Comparison of ENCODE assay signal across 9 mouse cellular contexts in the genomic region with DNA sequence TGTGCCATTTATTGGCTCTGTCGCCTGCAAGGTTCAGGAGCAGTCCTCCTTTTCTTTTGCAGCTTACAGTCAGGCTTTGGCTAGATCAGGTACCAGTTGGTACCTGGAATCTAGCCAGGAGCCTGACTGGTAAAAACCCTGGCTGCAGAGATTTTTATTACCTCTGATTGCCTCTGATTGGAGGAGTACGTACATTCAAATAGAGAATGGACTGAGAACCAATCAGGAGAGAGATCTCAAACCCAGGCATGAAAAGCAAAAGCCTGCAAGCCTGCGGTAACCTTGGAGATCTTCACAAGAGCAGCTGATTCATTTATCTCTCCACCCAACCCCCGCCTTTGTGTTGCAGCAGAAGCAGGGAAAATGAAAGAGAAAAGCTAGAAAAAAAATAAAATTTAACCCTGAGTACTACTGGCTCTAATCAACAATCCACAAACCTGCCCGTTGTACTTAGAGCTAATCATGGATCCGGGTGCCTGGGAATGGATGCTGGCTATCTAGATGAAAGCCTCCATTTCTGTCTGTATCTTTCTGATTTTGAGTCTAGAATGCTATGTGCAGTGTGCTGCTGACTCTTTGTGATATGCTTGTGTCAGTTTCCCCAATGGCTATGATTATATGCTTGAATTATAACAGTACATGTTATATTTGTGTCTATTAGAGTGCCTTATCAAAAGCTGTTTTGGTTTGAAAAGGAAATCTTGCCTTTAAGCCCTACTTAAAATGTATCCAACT.
A peak's percentile ranks its signal among the peaks of the same experiment; 100 is the strongest.
DNase-seq lines count a peak whose midpoint lies in the region; ATAC-seq and TF ChIP-seq lines count a peak whose summit lies in the region.
"Had no signal": no experiment of that assay in that cellular context is flagged by ENCODE, and none has a peak within 500 bp of the region (broad histone marks: within the 10 kb centered on the region; RNA-seq: fewer than 3 reads in every experiment).

No protein-coding gene starts in this region.

- peak overlapping the region; percentile 80 for H3K27ac ChIP-seq in left cerebral cortex, adult 2 months
- H3K27ac ChIP-seq: liver, embryonic 14.5 days had no signal

- no peak for ATAC-seq in inflammation-experienced regulatory T-cells, adult 6 months

- peak; percentile 28 for DNase-seq in adrenal gland, postnatal 10 days
- DNase-seq in cerebellum, postnatal 36 days = peak; percentile 73 to 83
- DNase-seq in frontal cortex, postnatal 36 days (ENCODE audit: low spot score in 2 of 2) = peak; percentile 59 to 82
- DNase-seq in left cerebral cortex, adult 2 months (ENCODE audit: extremely low spot score in 1 of 2, low spot score in 2 of 2) = peak; percentile 51 to 61
- DNase-seq in neural tube, embryonic 10.5 days (ENCODE audit: extremely low spot score, low spot score) = peak; percentile 19
- DNase-seq in gastrocnemius, postnatal 4 days (ENCODE audit: low spot score in 2 of 2) = no peak
- no peak for DNase-seq in thymus, adult 18-20 months

- intact Hi-C loops in left cerebral cortex, adult 2 months (cut with DNase I) = no loop called here

- TF ChIP-seq CTCF in left cerebral cortex, adult 2 months (IDR thresholded peaks at IDR 0.05) = no peak

- H3K4me3 ChIP-seq in left cerebral cortex, adult 2 months = 0 out of 2 replicates have a peak overlapping the region, but pooled peaks have one; percentile 13

Comparison
In these comparisons a context has a peak if more than half of its experiments do, and no peak if none do; other contexts are left out.
1. DNase-seq: peak in adrenal gland, postnatal 10 days (single experiment), cerebellum, postnatal 36 days (2 of 2), frontal cortex, postnatal 36 days (2 of 2), left cerebral cortex, adult 2 months (2 of 2) and neural tube, embryonic 10.5 days (single experiment); none in gastrocnemius, postnatal 4 days (0 of 2) and thymus, adult 18-20 months (0 of 2).